Mouse (Mus musculus) lung, adult 18-20 months (tissue): ENCODE results near the gene Ddhd1.

Experiments used
- DNase-seq, 2 experiments: peaks; one replicate each; pipeline ENCODE4 v3.0.0; 2022; ENCODE audit warnings: mixed read lengths in 2 of 2

The Ddhd1 gene

DNA sequence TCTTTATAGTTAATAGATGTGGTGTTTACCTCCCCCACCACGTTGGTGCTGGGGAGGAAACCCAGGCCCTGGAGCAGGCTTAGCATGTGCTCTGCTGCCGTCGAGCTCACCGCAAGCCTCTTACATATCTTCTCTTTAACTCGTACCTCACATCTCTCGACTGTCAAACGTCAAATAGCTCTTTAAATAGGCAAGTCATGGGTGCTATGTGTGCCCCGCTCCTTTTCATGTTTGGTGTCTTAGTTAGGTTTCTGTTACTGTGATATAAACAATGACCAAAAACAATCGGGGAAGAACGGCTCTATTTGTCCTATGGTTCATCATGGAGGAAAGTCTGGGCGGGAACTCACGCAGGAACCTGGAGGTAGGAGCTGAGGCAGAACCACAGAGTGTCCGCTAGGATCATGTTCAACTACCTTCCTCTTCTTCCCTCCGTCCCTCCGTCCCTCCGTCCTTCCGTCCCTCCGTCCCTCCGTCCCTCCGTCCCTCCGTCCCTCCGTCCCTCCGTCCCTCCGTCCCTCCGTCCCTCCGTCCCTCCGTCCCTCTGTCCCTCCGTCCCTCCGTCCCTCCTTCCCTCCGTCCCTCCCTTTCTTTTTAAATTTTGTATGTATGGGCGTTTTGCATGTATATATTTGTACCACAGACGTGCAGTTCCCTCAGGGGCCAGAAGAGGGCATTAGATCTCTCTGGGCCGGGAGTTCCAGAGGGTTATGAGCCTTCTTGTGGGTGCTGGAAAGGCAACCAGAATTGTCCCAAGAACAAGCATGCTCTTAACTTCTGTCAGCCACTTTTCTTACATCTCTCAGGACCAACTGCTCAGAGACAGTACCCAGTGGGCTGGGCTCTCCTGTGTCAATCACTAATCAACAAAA, 91.6 kb downstream of the Ddhd1 start:
- peak; percentile 65 to 68 for DNase-seq

DNA sequence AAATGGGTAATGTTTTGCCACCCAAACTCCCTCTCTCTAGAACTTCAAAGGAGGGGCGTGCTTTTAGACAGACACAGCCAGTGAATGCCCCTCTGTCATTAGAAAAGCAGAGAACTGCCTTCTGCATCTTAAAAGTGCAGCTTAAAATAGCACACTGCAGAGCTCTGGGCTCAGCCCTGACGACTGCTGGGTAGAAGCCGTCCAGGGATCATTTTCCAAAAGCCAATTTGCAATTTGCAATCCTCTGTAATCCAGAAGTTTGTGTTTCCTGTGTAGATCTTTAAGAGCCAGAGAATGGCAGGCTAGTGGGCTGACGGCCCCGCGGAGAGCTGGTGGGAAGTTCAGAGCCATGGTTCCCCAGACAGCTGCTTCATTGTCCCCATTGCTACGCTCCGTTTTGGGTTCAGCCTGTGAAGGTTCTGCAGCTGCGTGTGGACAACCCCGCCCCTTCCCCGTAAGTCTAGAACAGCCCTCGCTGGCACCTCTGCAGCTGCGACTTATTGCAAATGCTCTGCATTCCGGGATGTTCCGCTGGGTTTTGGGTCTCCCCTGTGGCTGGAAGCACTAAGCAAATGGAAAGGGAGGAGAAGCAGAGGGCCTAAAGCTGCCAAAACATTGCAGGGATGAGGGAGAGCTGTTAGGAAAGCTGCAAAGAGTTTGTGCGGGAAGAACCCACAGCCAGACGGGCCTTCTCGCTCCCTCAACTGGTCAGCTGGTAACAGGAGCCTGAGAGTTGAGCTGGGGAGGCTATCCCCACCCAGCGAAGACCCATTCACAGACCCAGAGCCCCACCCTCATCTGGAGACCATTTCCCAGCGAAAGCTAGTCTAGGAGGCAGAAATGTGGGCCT, 92.5 kb downstream of the Ddhd1 start:
- peak; percentile 24 to 30 for DNase-seq

DNA sequence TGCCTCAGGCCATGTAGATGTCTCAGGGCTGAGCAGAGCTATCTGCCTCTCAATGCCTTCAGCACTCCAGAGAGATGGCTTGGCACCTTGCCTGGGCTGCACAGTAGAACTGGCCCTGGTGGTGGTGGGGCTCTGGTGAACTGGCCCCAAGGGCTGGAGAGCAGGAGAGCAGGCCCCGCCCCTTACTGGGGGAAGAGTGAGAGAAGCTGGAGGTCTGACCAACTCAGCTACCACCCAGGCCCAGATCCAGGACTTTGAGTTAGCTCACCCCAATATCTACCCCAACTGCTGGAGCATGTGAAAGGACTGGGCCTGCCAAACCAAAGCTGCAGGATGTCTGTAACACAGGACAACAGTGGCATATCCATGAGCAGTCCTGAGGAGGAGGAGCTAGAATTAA, 94.4 kb downstream of the Ddhd1 start:
- DNase-seq, result no peak

DNA sequence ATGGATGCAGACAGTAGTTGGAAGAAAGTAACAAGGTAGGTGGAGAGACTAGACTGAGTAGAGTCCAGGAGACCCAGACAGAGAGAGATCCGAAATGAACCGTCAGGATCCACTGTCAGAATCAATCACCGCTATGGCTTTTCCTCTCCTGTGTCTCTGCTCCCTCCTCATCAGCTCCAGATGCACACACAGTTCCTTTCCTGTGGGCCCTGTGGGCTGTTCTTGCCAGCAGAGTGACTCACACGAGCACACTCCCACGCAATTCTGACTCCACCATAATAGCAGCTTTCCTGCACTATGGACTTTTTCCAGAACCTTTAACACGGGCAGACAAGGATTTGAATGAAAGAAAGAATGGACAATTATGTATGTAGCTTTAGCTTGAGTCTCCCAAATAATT, 96.3 kb downstream of the Ddhd1 start:
- DNase-seq, result no peak

DNA sequence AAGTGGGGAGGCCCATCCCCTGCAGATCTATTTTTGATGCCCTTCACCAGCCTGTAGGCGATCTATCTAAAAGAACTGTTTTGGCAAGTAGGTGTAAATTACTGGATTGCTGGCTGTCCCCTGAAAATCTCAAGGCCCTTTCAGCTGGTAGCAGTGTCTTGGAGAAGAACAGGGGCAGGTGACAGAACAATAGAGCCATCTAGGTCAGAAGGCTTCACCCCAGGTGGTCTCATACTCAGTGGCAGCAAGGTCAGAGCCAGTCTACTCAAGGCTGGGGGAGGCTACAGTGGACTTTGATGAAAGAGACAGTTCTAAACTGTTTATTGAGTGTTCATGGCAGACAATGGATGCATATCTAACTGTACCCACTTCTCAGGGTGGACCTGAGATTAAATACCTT, 98.9 kb downstream of the Ddhd1 start:
- no peak for DNase-seq

DNA sequence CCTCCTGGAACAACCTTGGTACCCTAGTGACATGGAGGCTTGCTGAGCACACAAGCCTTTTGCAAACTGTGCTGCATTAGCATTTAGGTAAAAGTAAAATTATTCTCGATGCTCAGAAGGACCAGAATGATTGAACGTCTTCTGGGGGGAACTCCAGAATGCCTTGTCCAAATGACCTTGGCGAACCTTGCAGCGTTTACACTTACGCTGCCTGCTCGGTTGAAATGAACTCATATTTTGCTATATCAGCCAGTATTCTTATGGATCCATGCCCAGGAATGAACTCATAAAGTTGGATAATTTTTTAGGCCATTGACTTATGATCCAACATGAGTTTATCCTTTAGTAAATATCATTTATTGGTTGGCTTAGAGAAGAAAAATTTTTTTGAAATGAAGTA, 103.6 kb downstream of the Ddhd1 start:
- DNase-seq, result no peak

DNA sequence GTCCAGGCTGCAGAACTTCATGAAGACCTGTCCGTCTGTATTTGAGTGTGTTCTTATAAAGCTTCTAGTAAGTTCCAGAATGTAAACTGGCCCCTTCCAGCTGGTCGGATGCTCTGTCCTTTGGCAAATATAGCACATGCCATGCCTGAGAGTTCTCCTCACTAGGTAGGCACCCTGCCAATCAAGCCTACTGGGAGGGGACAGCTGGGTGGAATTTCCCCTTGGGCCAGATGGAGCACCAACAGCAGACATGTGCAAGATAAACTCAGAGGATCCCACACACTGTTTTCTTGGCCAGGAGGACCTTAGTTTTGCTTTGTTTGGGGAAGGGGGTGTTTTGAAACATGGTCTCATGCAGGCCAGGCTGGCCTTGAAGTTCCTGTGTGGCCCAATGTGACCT, 104.1 kb downstream of the Ddhd1 start:
- peak; percentile 41 to 50 for DNase-seq

DNA sequence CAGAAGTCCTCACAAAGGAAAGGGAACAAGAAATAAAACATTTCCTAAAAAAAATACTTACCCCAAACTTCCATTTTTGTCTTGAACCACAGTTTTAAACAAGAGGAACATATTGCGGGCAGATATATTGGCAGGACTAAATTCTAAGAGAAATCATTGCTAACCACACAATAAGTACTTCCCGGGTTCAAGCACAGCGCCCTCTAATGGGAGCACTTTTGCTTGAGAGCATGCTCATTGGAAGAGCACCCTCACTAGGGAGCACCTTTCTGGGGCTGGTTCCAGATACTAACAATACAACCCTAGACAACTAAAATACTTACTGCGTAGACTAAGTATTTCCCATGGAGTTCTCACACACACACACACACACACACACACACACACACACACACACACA, 105.5 kb downstream of the Ddhd1 start:
- DNase-seq, result no peak

DNA sequence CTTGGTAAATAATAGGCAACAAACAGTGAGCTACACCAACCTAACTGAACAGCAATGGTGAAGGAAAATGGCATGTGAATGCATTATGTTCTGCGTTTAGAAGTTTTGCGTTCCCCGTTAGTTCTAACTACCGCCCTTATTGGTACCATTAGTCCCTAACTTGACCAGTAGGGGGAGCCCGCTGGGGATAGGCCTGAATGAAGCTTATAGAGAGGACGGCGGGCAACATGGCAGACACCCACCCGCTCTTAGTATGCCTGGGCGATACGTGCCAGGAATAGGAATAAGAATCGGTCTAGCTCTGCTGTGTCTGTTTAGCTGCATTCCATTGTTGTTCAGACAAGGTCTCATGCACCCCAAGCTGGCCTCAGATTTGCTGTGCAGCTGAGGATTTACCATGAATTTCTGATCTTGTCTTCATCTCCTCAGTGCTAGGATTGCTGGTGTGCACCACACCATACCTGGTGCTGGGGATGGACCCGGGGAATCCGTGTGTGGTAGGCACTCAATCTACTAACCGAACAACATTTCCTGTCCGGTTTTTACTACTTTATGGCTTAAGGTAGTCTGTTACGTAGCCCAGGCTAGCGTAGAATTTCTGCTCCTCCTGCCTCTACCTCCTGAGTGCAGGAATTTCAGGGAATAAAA, 106.7 kb downstream of the Ddhd1 start:
- DNase-seq, result no peak

DNA sequence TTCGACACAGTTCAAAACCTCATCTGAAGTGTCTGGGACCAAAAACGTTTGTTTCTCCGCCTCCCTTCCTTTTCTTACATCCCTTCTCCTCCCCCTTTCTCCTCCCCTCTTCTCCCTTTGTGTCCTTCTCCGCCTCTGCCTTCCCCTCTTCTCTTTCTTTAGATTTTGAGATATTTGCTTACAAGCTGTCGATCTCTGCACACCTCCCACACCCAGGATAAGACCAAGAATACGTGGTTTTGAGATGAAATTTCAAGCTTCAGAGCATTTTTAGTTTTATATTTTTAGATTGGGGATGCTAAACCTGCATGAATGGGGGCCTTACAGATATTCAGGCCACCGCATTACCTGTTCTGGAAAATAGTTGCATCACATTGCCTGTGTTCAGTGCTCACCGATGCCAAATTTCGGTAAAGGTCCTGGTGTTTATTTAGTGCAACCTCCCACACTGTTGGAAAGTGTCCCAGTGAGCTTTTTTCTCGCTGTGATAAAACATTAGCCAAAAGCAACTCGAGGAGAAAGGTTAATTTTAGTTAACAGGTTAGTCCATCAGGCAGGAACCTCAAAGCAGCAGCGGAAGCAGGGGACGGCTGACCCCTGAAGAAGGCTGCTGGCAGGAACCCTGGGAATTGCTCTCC, 107.8 kb downstream of the Ddhd1 start:
- DNase-seq, result peak in 1 of 2 experiments; percentile 56

DNA sequence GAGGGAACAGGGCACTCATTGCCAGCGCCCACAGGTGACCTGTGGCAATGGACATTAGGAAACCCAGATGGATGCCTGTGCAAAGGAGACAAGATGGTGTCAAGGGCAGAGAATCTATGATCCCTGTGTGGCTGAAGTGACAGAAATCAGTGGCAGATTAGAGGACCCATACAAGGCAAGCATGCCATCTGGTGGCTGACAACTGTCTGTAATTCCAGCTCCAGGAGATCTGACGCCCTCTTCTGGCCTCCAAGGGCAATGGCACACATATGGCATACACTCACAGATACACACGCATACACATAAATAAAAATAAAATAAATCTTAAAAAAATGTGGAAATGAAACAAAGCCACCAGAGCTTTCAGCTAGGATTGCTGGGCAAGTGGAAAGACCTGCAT, 109.8 kb downstream of the Ddhd1 start:
- no peak for DNase-seq

DNA sequence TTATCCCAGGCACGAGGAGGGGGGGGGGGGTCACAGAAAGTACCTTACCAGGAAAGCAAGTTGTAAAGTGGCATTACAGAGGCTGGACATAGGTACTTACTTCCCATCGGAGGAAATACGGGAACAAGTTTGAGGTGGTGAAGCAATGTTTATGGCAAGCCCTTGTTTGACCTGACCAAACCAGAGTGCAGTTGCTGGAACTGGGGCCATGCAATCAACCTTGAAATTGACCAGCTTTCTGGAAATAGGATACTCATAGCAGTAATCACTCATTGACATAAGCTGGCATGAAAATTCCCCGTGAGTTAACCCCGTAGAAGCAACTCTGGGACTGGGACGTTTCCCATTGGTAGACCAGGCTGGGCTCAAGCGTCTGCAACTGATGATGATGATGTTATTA, 113.0 kb downstream of the Ddhd1 start:
- DNase-seq, result no peak

DNA sequence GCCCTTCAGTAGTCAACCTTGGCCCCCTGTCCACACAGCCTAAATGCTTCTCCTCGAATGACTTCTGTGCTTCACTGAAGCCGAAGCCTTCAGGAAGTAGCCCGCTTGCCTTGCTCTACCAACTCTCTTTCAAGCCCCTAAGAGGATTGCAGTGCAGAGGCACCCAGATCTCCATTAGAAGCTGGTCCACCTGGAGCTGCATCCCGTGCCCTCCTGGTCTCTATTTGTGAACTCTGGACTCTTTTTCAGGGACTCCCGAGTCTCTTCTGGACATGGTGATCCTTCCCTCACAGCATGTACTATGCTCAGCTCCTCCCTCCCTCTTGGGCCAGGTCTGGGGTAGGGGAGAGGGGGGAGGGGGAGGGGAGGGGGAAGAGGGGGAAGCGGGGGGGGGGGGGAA, 113.9 kb downstream of the Ddhd1 start:
- no peak for DNase-seq

DNA sequence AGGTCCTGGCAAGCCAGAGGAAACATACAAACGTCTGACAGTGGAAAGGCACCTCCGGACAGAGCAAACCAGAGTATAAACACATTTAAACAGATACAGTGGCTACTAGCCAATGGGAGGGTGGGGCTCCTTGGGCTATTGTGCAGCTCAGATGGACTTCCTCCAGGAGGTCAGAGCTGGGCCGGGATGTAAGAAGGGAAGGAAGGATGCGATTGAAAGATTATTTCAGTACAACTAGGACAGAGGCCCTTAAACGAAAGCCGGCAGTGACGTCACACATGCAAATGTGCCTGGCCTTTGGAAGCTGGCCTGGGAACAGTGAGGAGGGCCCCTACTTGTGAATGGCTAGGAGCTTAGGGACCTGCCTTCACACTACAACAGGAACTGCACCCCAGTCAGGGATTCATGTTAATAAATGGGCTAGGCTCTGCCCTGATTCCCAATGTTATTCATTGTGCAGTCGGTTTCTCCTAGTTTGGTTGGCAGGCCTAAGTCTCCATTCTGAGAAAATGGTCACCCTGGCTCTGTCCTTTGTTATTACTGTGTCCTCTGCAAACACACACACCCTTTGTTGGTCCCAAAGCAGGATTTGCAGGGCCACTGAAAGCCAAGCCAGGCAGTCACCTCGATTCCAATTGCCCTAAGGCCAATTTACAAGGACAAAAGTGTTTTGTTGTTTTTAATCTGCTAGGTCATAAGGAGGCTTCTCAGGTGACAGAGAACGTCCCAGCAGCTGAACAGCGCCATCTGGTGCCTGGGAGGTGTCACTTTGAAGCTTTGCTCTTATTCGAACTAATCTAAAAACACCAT, 118.1 kb downstream of the Ddhd1 start:
- DNase-seq, result peak; percentile 89 to 92
